Mouse (Mus musculus): ENCODE data around the gene Disp2. TPM values are rescaled to one million over a fixed set of nuclear protein-coding genes. Genes with fewer than 3 reads are reported as not detected.

Gene Disp2
- total and polyA plus RNA-seq, 3 experiments: 0.15 to 0.43 TPM; not detected in 1

DNA sequence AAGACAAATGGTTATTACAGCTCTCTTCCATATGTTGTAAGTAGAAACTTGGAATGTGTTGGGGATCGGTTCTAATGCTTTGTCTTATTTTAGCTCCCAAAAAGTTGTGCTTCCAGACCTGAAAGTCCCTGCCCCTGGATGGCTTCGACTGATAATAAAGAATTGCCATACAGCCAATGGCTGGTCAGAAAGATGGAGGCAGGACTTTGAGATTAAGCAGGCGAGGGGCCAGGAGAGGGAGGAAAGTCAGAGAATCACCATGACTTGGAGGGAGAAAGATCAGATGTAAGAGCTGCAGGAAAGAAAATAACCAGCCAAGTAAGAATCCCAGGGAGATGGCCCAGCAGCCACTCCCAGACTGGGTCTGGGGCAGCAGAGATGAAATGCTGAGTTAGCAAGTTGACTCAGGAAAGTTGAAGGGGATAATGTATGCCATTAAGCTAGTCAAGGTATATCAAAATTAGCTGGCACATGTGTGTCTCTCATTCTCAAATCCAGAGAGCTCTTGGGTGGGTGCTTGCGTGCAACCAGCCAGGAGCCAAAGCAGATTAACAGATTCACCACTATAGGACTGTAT, 23.1 kb downstream of the Disp2 start:
- Histone ChIP-seq H3K4me3 (ENCODE audit: control insufficient read depth in 1 of 2, insufficient read depth in 1 of 2, low read depth in 2 of 2, low read length in 2 of 2) (no peak overlapping the region), H3K36me3 (ENCODE audit: control insufficient read depth in 1 of 2, insufficient read depth in 2 of 2, low read length in 2 of 2) (peaks cover 0 to 38% of the 10 kb centered on the region in 2 experiments; a peak in 2 of 4 replicates), H3K27ac (ENCODE audit: control insufficient read depth, low read depth, low read length) (0 out of 2 replicates have a peak overlapping the region, but pooled peaks have one; percentile 17), H3K9ac (ENCODE audit: control insufficient read depth, low read depth, low read length, poor library complexity, severe bottlenecking) (no peak overlapping the region), H3K79me2 (ENCODE audit: control insufficient read depth, insufficient read depth, low read length, poor library complexity) (no peaks in the 10 kb centered on the region), H3K27me3 (ENCODE audit: control insufficient read depth in 1 of 2, insufficient read depth in 2 of 2, low read length in 2 of 2) (no peaks in the 10 kb centered on the region), H3K4me1 (ENCODE audit: control insufficient read depth in 1 of 2, insufficient read depth in 2 of 2, low read length in 2 of 2) (peaks cover 14 to 36% of the 10 kb centered on the region in 2 experiments), H3K9me3 (replicated peaks; ENCODE audit: insufficient read depth, low read length) (no peaks in the 10 kb centered on the region)
- no peak for TF ChIP-seq ZNF384 (IDR thresholded peaks at IDR 0.05; ENCODE audit: low read depth, low read length)
- TF ChIP-seq ETS1 (IDR thresholded peaks at IDR 0.05; ENCODE audit: low read depth, low read length): no peak
- TF ChIP-seq GATA1 (IDR thresholded peaks at IDR 0.05; ENCODE audit: low read depth, low read length): no peak; the same call in 1 of the 2 replicates
- no peak for TF ChIP-seq E2F4 (IDR thresholded peaks at IDR 0.05; ENCODE audit: borderline replicate concordance, low read depth, low read length)
- no peak for TF ChIP-seq POLR2AphosphoS2 (IDR thresholded peaks at IDR 0.05; ENCODE audit: low read length)
- TF ChIP-seq EP300 (IDR thresholded peaks at IDR 0.05; ENCODE audit: low read depth in 1 of 2, low read length in 2 of 2): peak in 1 of 2 experiments; percentile 29; a peak in 1 of 4 replicates
- TF ChIP-seq GABPA (IDR thresholded peaks at IDR 0.05; ENCODE audit: low read depth, low read length): no peak
- TF ChIP-seq SIN3A (IDR thresholded peaks at IDR 0.05; ENCODE audit: low read length): no peak
- TF ChIP-seq MAFK (IDR thresholded peaks at IDR 0.05; ENCODE audit: borderline replicate concordance, low read depth, low read length): peak; percentile 76; the same call in 1 of the 2 replicates
- TF ChIP-seq POLR2A (IDR thresholded peaks at IDR 0.05; ENCODE audit: control insufficient read depth in 1 of 2, insufficient read depth in 1 of 2, low read depth in 1 of 2, low read length in 2 of 2, poor library complexity in 1 of 2): peak in 1 of 2 experiments; percentile 30; a peak in 1 of 4 replicates
- no peak for TF ChIP-seq MYB (IDR thresholded peaks at IDR 0.05; ENCODE audit: low read depth, low read length)
- DNase-seq (ENCODE audit: low read depth, low spot score): peak; percentile 49

DNA sequence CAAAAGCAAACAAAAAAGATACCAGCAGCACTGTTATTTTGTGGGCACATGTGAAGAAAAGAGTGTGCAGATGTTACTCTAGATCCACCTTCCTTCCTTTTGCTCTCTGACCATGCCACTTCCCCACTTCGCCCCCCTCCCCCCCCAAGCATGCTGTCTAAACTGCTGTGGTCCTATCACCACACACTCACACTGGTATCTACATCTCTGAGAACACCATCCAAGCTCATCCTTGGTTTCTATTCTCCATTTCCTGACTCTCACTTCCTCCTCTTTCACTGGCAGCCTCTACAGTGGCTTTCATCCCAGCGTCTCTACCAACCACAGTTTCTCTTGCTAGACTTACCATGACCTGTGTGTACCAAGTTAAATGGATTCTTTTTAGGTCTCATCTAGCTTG, 25.0 kb downstream of the Disp2 start:
- H3K9ac ChIP-seq (ENCODE audit: control insufficient read depth, low read depth, low read length, poor library complexity, severe bottlenecking): no peak overlapping the region; the same call in 1 of the 2 replicates
- H3K9me3 ChIP-seq (replicated peaks; ENCODE audit: insufficient read depth, low read length): no peaks in the 10 kb centered on the region
- peaks cover 0 to 39% of the 10 kb centered on the region in 2 experiments; a peak in 2 of 4 replicates for H3K36me3 ChIP-seq (ENCODE audit: control insufficient read depth in 1 of 2, insufficient read depth in 2 of 2, low read length in 2 of 2)
- H3K4me3 ChIP-seq (ENCODE audit: control insufficient read depth in 1 of 2, insufficient read depth in 1 of 2, low read depth in 2 of 2, low read length in 2 of 2): peak overlapping the region; percentile 11 to 38; a peak in 3 of 4 replicates
- peak; percentile 82 for DNase-seq (ENCODE audit: low read depth, low spot score)
- peak overlapping the region; percentile 91 for H3K27ac ChIP-seq (ENCODE audit: control insufficient read depth, low read depth, low read length)
- no peaks in the 10 kb centered on the region for H3K27me3 ChIP-seq (ENCODE audit: control insufficient read depth in 1 of 2, insufficient read depth in 2 of 2, low read length in 2 of 2)
- no peaks in the 10 kb centered on the region for H3K79me2 ChIP-seq (ENCODE audit: control insufficient read depth, insufficient read depth, low read length, poor library complexity)
- peak; percentile 47 to 67 for TF ChIP-seq EP300 (IDR thresholded peaks at IDR 0.05; ENCODE audit: low read depth in 1 of 2, low read length in 2 of 2)
- TF ChIP-seq JUND (IDR thresholded peaks at IDR 0.05; ENCODE audit: low read depth, low read length): no peak
- TF ChIP-seq NELFE (IDR thresholded peaks at IDR 0.05; ENCODE audit: low read depth, low read length): 0 out of 2 replicates have a peak, but pooled peaks have one; percentile 21
- peak; percentile 75; the same call in 1 of the 2 replicates for TF ChIP-seq MAX (IDR thresholded peaks at IDR 0.05; ENCODE audit: low read length)
- TF ChIP-seq CHD1 (IDR thresholded peaks at IDR 0.05; ENCODE audit: low read depth, low read length): peak; percentile 82; the same call in 1 of the 2 replicates
- TF ChIP-seq GATA1 (IDR thresholded peaks at IDR 0.05; ENCODE audit: low read depth, low read length): peak; percentile 49; the same call in 1 of the 2 replicates
- peak; percentile 21; the same call in 1 of the 2 replicates for TF ChIP-seq MXI1 (IDR thresholded peaks at IDR 0.05; ENCODE audit: low read depth, low read length)
- TF ChIP-seq NRF1 (IDR thresholded peaks at IDR 0.05; ENCODE audit: insufficient read depth, low read depth, low read length, poor library complexity, severe bottlenecking): no peak
- TF ChIP-seq MAZ (IDR thresholded peaks at IDR 0.05; ENCODE audit: low read depth, low read length): peak; percentile 43; the same call in 1 of the 2 replicates
- no peak; a peak in 1 of 4 replicates for TF ChIP-seq POLR2A (IDR thresholded peaks at IDR 0.05; ENCODE audit: control insufficient read depth in 1 of 2, insufficient read depth in 1 of 2, low read depth in 1 of 2, low read length in 2 of 2, poor library complexity in 1 of 2)
- TF ChIP-seq RCOR1 (IDR thresholded peaks at IDR 0.05; ENCODE audit: low read depth, low read length): peak; percentile 51
- TF ChIP-seq ZMIZ1 (IDR thresholded peaks at IDR 0.05; ENCODE audit: low read depth, low read length): no peak
- no peak for TF ChIP-seq GABPA (IDR thresholded peaks at IDR 0.05; ENCODE audit: low read depth, low read length)
- peak; percentile 62 for TF ChIP-seq ETS1 (IDR thresholded peaks at IDR 0.05; ENCODE audit: low read depth, low read length)
- TF ChIP-seq CHD2 (IDR thresholded peaks at IDR 0.05; ENCODE audit: low read length): no peak
- TF ChIP-seq ZC3H11A (IDR thresholded peaks at IDR 0.05; ENCODE audit: low read depth, low read length): no peak
- TF ChIP-seq BHLHE40 (IDR thresholded peaks at IDR 0.05; ENCODE audit: borderline replicate concordance, low read depth, low read length): no peak
- TF ChIP-seq SMC3 (IDR thresholded peaks at IDR 0.05; ENCODE audit: low read depth, low read length): no peak
- TF ChIP-seq POLR2AphosphoS2 (IDR thresholded peaks at IDR 0.05; ENCODE audit: low read length): no peak
- TF ChIP-seq MYC (IDR thresholded peaks at IDR 0.05; ENCODE audit: low read depth, low read length): peak; percentile 75; the same call in 1 of the 2 replicates
- peak; percentile 31; the same call in 1 of the 2 replicates for TF ChIP-seq HCFC1 (IDR thresholded peaks at IDR 0.05; ENCODE audit: low read depth, low read length)
- TF ChIP-seq TBP (IDR thresholded peaks at IDR 0.05; ENCODE audit: low read depth, low read length): 0 out of 2 replicates have a peak, but pooled peaks have one; percentile 6
- TF ChIP-seq ELF1 (IDR thresholded peaks at IDR 0.05; ENCODE audit: low read depth, low read length): peak; percentile 55; the same call in 1 of the 2 replicates
- peaks cover 14 to 37% of the 10 kb centered on the region in 2 experiments for H3K4me1 ChIP-seq (ENCODE audit: control insufficient read depth in 1 of 2, insufficient read depth in 2 of 2, low read length in 2 of 2)

Measured in MEL (cell line).